Mouse (Mus musculus) hindbrain, embryonic 12.5 days (tissue): Measurements from ENCODE around the gene Cyp2c55. TPM values are rescaled to one million over a fixed set of nuclear protein-coding genes. Genes with fewer than 3 reads are reported as not detected.

Source experiments
- microRNA-seq: library from miRNA; unstranded; fragments of <30 nt; microRNA quantifications from one replicate; pipeline ENCODE4, GENCODE M21; 2017
- polyA plus RNA-seq: library from polyadenylated mRNA; unstranded; fragments of >200 nt; fragmentation: Nextera tagmentation; extraction: Ambion mirVana; gene quantifications from 2 replicates; pipeline ENCODE4 v1.2.1, GENCODE M21; 2016

The Cyp2c55 gene
- polyA plus RNA-seq, 1 experiment from 2014 or later = not detected

Small RNAs within 50 kb of the gene (microRNA-seq; reads per million reads assigned to microRNA genes)
- not detected for gene Gm23800

Other genes with a start within 250 kb of the Cyp2c55 start
- 9.4 and 9.6 TPM in 2 replicates for gene Noc3l, start 187.8 kb upstream of the Cyp2c55 start, polyA plus RNA-seq
- gene Tbc1d12, start 170.4 kb upstream of the Cyp2c55 start, polyA plus RNA-seq = 5.6 and 6.1 TPM in 2 replicates
- gene Hells, start 76.1 kb upstream of the Cyp2c55 start, polyA plus RNA-seq = 40.9 and 45.7 TPM in 2 replicates
- gene Cyp2c65, start 54.0 kb downstream of the Cyp2c55 start, polyA plus RNA-seq = not detected in 2 replicates
- not detected in 2 replicates for gene Cyp2c66, start 106.9 kb downstream of the Cyp2c55 start, polyA plus RNA-seq